9 mouse cellular contexts compared by ENCODE assay signal in the genomic region with DNA sequence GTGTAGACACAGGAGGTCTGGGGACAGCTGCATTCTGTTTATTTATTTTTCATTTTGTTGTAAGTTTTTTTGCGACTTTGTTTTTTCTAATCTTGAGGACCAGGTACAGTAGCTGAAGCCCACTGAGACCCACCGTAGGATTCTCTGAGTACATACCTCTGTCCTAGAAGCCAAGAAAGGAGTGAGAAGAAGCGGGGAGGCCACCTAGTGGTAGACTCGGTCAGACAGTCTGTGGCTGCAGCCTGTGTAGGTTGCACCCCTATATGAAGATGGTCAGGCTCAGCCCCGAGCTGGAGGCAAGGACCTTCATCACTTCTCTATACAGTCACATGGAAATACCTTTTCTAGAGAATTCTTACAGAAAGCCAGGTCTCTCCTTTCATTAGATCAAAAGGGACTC.
DNase-seq lines count a peak whose midpoint lies in the region; ATAC-seq and TF ChIP-seq lines count a peak whose summit lies in the region.
"Had no signal": no experiment of that assay in that cellular context is flagged by ENCODE, and none has a peak within 500 bp of the region (broad histone marks: within the 10 kb centered on the region; RNA-seq: fewer than 3 reads in every experiment).

No protein-coding gene starts in this region.

- intact Hi-C loops in heart, postnatal 25 days (cut with DNase I), result loop anchor here (5.0 kb wide), 1 partner anchor 496 kb away; no protein-coding TSS in a partner anchor

- peak; percentile 24 for DNase-seq in adrenal gland, postnatal 14 days
- no peak for DNase-seq in adrenal gland, adult 8-10 months
- peak; percentile 53 for DNase-seq in kidney, postnatal 0 days (ENCODE audit: low spot score)
- DNase-seq in kidney, adult 11 months, result no peak
- peak; percentile 31 for DNase-seq in ES-E14 (ENCODE audit: low read depth, low spot score)
- DNase-seq in layer of hippocampus, adult 9-11 months, result no peak
- DNase-seq in heart, postnatal 25 days (ENCODE audit: low spot score), result no peak

- peak; percentile 62 for TF ChIP-seq CTCF in kidney, postnatal 0 days (IDR thresholded peaks at IDR 0.05; ENCODE audit: low read depth)

- H3K4me1 ChIP-seq in kidney, postnatal 0 days (replicated peaks; ENCODE audit: insufficient read depth, low read length), result no peaks in the 10 kb centered on the region
- H3K4me1 ChIP-seq in ES-E14 (ENCODE audit: control insufficient read depth in 2 of 2, insufficient read depth in 2 of 2, low read length in 2 of 2, poor library complexity in 1 of 2), result peaks cover 2 to 14% of the 10 kb centered on the region in 2 experiments; a peak in 2 of 4 replicates
- H3K4me1 ChIP-seq in limb, embryonic 13.5 days, result peaks cover 8% of the 10 kb centered on the region

- H3K27me3 ChIP-seq in kidney, postnatal 0 days (ENCODE audit: insufficient read depth, low read length), result no peaks in the 10 kb centered on the region
- H3K27me3 ChIP-seq in limb, embryonic 13.5 days, result no peaks in the 10 kb centered on the region
- H3K27me3 ChIP-seq: limb, embryonic 15.5 days had no signal

- H3K27ac ChIP-seq in kidney, postnatal 0 days, result no peak overlapping the region
- H3K27ac ChIP-seq in ES-E14 (ENCODE audit: insufficient read depth, low read depth, low read length, poor library complexity, severe bottlenecking), result no peak overlapping the region
- no peak overlapping the region for H3K27ac ChIP-seq in limb, embryonic 13.5 days
- H3K27ac ChIP-seq: limb, embryonic 15.5 days had no signal

- no peak overlapping the region for H3K4me3 ChIP-seq in kidney, postnatal 0 days (replicated peaks; ENCODE audit: low read depth, low read length)
- no peak overlapping the region for H3K4me3 ChIP-seq in ES-E14 (ENCODE audit: insufficient read depth in 1 of 2, low read depth in 1 of 2, low read length in 2 of 2, poor library complexity in 1 of 2, severe bottlenecking in 1 of 2)
- no peak overlapping the region for H3K4me3 ChIP-seq in limb, embryonic 13.5 days
- H3K4me3 ChIP-seq: limb, embryonic 15.5 days had no signal

- WGBS in kidney, postnatal 0 days, result 68% methylated on average over 5 of the region's 5 CpGs
- 63% methylated on average over 5 of the region's 5 CpGs for WGBS in limb, embryonic 13.5 days

- in situ Hi-C loops in ES-E14 (cut with MboI; ENCODE audit: low sequenced_read_pairs in 2 of 2, unreplicated experiment in 2 of 2), result loop anchor here in 1 of 2 experiments (10.0 kb wide), 1 partner anchor 499 kb away; no protein-coding TSS in a partner anchor

- H3K9ac ChIP-seq in kidney, postnatal 0 days (ENCODE audit: low read depth, low read length), result no peak overlapping the region
- H3K9ac ChIP-seq in ES-E14 (ENCODE audit: insufficient read depth, low read depth, low read length, poor library complexity, severe bottlenecking), result no peak overlapping the region
- H3K9ac ChIP-seq in limb, embryonic 13.5 days, result no peak overlapping the region
- H3K9ac ChIP-seq: limb, embryonic 15.5 days had no signal

- H3K4me2 ChIP-seq in kidney, postnatal 0 days (ENCODE audit: low read length), result no peak overlapping the region
- H3K4me2 ChIP-seq in limb, embryonic 13.5 days (replicated peaks), result no peak overlapping the region
- H3K4me2 ChIP-seq: limb, embryonic 15.5 days had no signal

- peaks cover 39% of the 10 kb centered on the region for H3K36me3 ChIP-seq in kidney, postnatal 0 days (ENCODE audit: insufficient read depth, low read length)
- peaks cover 45% of the 10 kb centered on the region for H3K36me3 ChIP-seq in ES-E14 (ENCODE audit: control insufficient read depth, insufficient read depth, low read length, poor library complexity, severe bottlenecking)
- peaks cover 60% of the 10 kb centered on the region for H3K36me3 ChIP-seq in limb, embryonic 13.5 days

- no peaks in the 10 kb centered on the region for H3K9me3 ChIP-seq in kidney, postnatal 0 days (replicated peaks; ENCODE audit: low read length)
- no peaks in the 10 kb centered on the region for H3K9me3 ChIP-seq in ES-E14 (ENCODE audit: control insufficient read depth, insufficient read depth, low read depth, low read length)
- no peaks in the 10 kb centered on the region for H3K9me3 ChIP-seq in limb, embryonic 13.5 days
- H3K9me3 ChIP-seq: limb, embryonic 15.5 days had no signal

- no peak for ATAC-seq in kidney, postnatal 0 days (replicated peaks; ENCODE audit: low FRiP score, low read depth)
- ATAC-seq in limb, embryonic 13.5 days (ENCODE audit: low FRiP score, low read depth), result peak; percentile 60; the same call in 1 of the 2 replicates

TF ChIP-seq in ES-E14, 5 proteins besides CTCF, POLR2A, EP300 and RAD21:
- TF ChIP-seq HCFC1 (IDR thresholded peaks at IDR 0.05; ENCODE audit: borderline replicate concordance, insufficient read depth, low read length) (no peak), CHD2 (IDR thresholded peaks at IDR 0.05; ENCODE audit: low read depth, low read length) (no peak), ZNF384 (IDR thresholded peaks at IDR 0.05; ENCODE audit: low read depth, low read length) (no peak), ZC3H11A (IDR thresholded peaks at IDR 0.05; ENCODE audit: borderline replicate concordance, low read depth, low read length) (no peak), MAFK (IDR thresholded peaks at IDR 0.05; ENCODE audit: insufficient read depth, low read depth, low read length) (no peak)

Comparison
In these comparisons a context has a peak if more than half of its experiments do, and no peak if none do; other contexts are left out.
1. DNase-seq: peak in adrenal gland, postnatal 14 days (single experiment), kidney, postnatal 0 days (single experiment) and ES-E14 (single experiment); none in adrenal gland, adult 8-10 months (single experiment), kidney, adult 11 months (single experiment), layer of hippocampus, adult 9-11 months (single experiment) and heart, postnatal 25 days (single experiment).